Mouse (Mus musculus): ENCODE data around the gene Best1. TPM values are rescaled to one million over a fixed set of nuclear protein-coding genes. Genes with fewer than 3 reads are reported as not detected.
A peak's percentile ranks its signal among the peaks of the same experiment; 100 is the strongest.

The Best1 gene
- under 1 TPM; 0.29 to 0.41 TPM for total RNA-seq (2021)
- long read RNA-seq, experiment 1 = 0 reads
- long read RNA-seq, experiment 2 = 0 reads

DNA sequence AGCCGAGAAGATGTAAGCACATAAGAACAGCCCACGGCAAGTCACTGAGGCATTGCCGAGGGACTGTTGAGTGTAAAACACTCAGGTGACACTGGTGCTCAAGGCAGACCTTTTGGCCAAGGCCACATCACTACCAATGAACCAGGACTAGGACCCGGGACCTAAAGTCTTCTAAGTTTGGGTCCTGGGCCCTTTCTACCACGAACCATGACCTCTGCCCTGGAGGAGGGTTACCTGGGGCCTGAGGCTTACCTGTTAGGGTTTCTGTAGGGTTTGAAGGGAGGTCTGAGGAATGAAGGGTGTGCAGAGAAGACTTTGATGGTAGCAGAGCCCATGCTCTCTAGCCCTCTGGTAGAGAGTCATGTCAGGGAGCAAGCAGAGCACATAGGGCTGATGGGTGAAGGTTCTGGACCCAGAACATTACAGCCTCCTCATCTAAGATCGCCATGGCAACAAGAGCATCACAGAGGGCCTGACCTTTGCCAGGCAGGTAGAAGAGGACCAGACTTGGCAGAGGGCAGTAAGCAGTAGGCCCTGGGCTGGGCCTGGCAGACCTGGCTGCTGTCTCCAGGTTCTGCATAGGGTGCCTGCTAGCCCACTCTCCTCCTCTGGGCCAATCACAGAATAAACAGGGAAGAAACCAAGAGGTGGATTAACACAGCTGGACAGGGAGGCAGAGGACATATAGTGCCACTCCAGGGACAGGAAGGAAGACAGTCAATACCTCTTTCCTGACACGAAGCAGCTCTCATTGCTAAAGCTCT lies at the start of gene Best1, which contains the start of gene Rab3il1:
TSS of gene Best1 (minus strand) at position 428 of the 764 bp plus-strand sequence.
TSS of gene Rab3il1 (plus strand) at position 464 of the 764 bp plus-strand sequence.
- intact Hi-C loops (cut with DNase I; ENCODE audit: low total_unique reads) = loop anchor here (2.0 to 5.0 kb wide), 2 partner anchors 33 to 196 kb away; no protein-coding TSS in a partner anchor
- DNase-seq = no peak

DNA sequence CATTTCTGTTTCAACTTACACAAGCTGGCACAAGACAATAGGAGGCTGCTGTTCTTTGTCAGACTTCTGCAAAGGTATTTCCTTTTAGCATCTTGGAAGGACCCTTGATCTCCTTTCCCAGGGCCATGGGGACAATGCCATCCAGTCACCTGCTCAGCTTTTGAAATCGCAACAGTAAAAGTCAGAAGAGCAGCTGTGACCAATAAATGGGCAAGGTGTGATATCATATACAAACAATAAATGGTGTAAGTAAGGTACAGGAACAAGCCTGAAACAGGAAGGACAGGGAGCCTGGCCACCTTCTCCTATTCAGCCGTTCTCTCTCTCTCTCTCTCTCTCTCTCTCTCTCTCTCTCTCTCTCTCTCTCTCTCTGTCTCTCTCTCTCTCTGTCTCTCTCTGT lies 49.0 kb upstream of the Best1 start:
- intact Hi-C loops (cut with DNase I; ENCODE audit: low total_unique reads) = no loop called here
- DNase-seq = no peak

DNA sequence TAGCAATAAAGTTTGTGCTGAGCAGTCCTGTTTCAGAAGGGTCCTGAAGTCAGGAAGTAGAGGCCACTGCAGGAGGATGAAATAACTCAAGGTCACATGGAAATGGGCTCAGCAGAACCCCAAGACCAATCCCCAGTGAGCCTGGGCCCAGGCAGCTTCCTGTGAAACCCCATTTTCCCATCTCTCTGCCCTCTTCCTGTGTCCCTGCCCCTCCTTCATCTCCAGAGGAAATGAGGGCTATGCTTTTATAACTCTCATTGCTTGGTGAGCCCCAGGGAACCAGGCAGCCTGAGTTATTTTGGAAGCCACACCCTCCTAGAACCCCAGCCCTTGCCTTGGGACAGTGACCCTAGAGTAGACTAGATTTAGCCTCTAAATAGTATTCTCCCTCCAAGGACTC lies 48.1 kb upstream of the Best1 start:
- no peak for DNase-seq
- intact Hi-C loops (cut with DNase I; ENCODE audit: low total_unique reads) = no loop called here

DNA sequence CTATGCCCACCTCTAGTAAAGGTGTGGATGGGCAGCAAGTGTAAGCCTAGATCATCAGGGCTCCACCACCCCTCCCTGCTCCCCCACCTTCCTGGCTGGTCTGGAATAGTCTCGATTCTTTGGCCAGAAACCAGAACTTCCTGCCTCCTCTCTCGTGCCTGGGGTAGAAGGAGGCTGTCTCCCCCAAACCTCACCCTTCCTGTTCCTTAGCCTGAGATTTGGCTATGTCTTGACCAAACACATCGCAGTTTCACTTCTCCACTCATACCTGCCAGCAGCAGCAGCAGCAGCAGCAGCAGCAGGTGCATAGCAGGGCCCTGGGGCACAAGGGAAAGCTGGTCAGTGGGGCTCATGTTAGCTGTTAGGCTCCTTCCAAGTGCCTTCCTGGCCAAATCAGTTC lies 45.5 kb upstream of the Best1 start:
- intact Hi-C loops (cut with DNase I; ENCODE audit: low total_unique reads) = no loop called here
- no peak for DNase-seq

DNA sequence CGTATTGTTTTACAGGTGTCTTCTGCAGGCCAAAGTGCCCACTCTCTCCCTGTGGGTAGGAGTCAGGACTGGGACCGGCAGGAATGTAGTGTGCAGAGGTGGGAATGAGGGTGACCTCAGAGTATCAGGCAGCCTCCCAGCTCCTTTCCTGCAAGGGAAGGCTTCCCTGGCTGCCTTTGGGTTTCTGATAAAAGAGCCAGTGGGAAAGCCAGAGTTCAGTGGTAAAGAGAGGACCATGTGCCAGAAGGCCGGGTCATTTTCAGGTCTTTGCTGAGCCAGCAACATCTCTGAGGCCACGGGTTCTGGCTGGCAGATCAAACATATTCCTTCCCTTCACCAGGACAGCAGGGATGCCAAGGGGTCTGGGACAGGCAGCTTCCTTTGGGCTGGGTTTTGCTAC lies 44.9 kb upstream of the Best1 start:
- DNase-seq = no peak
- intact Hi-C loops (cut with DNase I; ENCODE audit: low total_unique reads) = no loop called here

DNA sequence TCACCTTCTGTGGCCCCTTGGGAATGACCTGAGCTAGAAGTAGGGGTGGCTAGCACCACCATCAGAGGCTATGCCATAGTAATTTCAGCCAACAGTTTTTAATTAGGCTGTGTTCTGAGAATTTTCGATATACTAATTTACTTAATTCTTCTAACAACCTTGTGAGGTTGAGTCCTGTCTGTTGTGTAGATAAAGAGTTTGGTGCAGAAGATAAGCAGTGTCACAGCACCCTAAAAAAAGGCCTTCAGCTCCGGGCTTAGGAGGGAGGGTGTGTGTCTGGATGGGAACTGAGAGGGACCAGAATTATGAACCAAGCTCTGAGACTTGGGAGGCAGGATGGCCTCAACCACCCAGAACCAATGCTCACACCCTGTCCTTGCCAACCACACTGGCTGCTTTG lies 44.3 kb upstream of the Best1 start:
- intact Hi-C loops (cut with DNase I; ENCODE audit: low total_unique reads) = no loop called here
- DNase-seq = no peak

DNA sequence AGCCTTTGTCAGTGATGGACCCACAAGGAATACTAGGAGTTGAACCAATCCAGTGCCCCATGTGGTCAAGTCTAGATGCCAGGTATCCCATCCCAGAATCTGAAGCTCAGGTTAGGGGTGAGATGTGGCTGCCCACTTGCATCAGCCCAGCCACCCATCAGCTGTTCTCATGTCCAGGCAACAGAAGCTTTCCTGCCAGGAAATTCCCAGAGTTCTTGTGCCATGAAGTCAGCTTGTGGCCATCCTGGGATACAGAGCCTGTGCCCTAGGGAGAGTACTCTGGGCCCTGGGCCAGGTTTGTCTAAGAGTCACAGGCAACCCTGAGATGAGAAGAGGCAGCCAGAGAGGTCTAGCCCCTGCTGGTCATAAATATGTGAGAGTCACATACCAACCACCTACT lies 42.2 kb upstream of the Best1 start:
- intact Hi-C loops (cut with DNase I; ENCODE audit: low total_unique reads) = loop anchor here (5.0 kb wide), 1 partner anchor 154 kb away; no protein-coding TSS in a partner anchor
- peak; percentile 58 for DNase-seq

DNA sequence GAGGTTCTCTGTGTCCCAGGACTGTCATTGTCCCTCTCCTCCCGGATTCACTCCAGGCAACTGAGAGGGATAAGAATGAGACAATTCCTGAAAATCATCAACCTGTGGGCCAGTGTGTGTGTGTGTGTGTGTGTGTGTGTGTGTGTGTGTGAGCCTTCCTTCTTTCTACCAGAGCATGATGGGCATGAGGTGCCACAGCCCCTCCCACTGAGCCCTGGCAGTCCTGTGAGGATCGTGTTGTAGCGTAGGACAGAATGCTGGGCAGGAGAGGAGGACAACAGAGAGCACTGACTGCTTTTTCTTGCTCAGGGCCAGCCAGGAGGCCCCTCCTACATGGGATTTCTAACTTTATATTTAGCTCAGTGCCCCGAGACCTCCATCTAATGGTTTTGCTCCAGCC lies 41.4 kb upstream of the Best1 start:
- intact Hi-C loops (cut with DNase I; ENCODE audit: low total_unique reads) = loop anchor here (5.0 kb wide), 1 partner anchor 154 kb away; no protein-coding TSS in a partner anchor
- no peak for DNase-seq

DNA sequence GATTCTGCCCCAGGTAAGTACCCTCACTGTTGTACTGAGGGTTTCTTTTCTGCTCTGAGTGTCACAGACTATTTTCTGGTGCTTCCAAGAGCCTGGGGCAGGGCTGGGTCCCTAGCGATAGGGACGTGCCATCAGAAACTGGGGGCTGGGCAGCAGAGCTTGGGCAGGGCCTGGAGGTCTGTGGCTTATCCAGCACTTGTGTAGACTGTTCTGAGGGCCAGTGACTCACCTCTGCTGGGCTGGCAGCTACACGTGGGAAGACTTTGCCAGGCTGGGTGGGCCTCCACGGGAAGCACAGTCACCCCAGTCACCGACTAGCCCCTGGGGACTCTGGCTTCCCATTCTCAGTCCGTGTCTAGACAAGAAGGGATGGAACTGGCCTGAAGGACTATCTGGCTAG lies 40.8 kb upstream of the Best1 start:
- intact Hi-C loops (cut with DNase I; ENCODE audit: low total_unique reads) = loop anchor here (5.0 kb wide), 1 partner anchor 155 kb away; no protein-coding TSS in a partner anchor

DNA sequence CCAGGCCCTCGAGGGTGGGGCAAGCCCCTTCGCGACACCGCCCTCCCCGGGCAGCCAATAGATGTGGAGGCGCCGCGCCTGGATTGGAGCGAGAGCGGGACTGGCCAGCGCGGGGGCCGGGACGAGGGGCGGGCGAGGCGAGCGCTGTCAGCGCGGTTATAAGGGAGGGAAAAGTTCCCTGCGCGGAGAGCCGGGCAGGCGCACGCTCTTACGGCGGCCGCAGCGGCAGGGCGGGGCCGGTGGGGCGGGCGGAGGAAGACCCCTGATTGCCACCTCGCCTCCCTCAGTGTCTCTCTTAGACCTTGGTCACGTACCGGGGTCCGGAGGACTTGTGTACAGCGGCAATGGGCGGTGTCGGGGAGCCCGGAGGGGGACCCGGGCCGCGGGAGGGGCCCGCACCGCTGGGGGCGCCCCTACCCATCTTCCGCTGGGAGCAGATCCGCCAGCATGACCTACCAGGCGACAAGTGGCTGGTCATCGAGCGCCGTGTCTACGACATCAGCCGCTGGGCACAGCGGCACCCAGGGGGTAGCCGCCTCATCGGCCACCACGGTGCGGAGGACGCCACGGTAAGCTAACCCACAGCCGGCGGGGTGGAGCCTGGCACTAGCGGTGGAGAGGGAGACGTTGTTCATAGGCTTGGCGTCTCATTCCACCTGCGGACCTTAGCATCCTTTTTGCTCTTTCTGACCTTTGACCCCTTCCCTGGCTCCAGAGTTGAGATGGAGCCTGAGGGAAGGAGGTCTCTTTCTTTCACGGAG lies 40.1 kb upstream of the Best1 start, which contains the start of gene Fads3:
TSS of gene Fads3 (plus strand) at position 182 of the 761 bp plus-strand sequence.
- DNase-seq = peak; percentile 87
- intact Hi-C loops (cut with DNase I; ENCODE audit: low total_unique reads) = loop anchor here (5.0 kb wide), 1 partner anchor 156 kb away; no protein-coding TSS in a partner anchor

More for the DNA sequence above, 40.8 kb upstream of the Best1 start:
- DNase-seq = no peak

DNA sequence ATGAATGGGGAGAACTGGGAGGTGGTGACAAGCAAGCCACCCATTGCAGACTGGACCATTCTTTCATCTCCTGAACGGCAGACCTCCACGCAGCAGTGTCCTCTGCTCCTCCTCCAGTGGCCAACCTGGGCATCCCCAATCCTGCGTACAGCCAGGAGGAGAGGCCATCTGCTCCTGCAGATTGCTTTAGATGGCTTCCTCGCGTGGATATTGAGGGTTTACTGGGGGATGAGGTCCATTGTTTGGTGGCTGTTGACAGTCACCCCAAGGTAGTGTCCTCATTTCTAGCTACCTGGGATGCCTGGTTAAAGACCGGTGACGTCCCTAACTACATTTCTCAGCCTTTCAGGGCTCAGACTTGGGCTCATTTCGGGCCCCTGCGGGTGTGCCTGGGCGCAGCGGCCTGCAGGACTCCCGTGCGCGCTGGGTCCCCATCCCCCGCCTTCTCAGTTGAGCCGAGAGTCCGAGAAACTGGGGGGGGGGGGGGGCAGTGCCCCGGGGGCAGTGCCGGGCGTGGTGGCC lies 39.5 kb upstream of the Best1 start:
- no peak for DNase-seq
- intact Hi-C loops (cut with DNase I; ENCODE audit: low total_unique reads) = loop anchor here (5.0 kb wide), 1 partner anchor 156 kb away; no protein-coding TSS in a partner anchor

DNA sequence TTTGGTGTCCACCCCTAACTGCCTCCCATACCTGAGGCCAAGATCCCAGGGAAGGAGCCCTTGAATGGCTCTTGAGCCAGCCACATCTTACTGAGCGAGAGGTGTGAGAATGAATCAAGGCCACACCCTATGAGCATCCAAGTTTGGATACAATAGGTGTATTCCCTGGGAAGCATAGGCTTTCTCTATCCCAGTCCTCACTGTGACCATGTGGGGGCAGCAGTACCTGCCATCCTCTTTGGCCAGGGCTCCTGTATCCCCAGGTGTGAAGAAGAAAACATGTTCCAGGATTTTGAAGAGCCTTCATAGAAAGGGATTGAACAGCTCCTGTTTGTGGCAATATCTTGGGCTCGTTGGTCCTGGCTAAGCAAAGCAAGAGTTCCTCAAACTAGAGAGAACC lies 38.2 kb upstream of the Best1 start:
- intact Hi-C loops (cut with DNase I; ENCODE audit: low total_unique reads) = loop anchor here (5.0 kb wide), 1 partner anchor 158 kb away; no protein-coding TSS in a partner anchor
- no peak for DNase-seq

DNA sequence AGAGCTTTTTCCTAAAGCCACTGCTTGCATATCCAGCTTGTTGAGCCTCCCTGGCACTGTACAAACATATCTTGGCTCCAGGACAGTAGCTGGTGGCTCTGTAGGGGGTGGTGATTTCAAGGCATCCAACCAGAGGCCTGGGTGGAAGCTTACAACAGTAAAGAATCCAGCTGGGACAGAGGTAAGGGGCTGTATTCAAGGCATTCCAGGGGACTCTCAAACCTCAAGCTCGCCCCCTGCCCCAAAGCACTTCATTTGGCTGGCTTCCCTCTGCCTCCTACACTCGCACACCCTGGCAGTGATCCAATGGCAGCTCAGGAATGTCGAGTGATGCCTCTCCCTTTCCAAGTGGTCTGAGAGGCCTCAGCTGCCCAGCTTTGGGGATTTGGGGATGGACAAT lies 37.5 kb upstream of the Best1 start:
- DNase-seq = no peak
- intact Hi-C loops (cut with DNase I; ENCODE audit: low total_unique reads) = no loop called here

DNA sequence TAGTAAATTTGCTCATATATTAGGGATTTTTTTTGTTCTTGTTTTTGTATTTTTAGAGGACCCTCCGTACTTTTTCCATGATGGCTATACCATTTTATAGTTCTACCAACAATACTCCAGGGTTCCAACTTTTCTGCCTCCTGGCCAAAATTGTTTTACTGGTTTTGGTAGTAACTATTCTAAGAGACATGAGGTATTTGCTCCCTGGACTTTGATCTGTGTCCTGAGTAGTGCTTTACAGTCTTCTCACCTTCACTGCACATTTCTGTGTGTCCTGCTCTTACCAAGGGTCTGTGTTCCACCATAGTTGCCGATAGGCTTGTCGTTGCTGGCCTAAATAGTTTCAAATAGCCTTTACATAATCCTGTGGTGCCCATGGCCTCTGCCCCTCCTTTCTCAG lies 36.9 kb upstream of the Best1 start:
- intact Hi-C loops (cut with DNase I; ENCODE audit: low total_unique reads) = no loop called here
- DNase-seq = no peak

DNA sequence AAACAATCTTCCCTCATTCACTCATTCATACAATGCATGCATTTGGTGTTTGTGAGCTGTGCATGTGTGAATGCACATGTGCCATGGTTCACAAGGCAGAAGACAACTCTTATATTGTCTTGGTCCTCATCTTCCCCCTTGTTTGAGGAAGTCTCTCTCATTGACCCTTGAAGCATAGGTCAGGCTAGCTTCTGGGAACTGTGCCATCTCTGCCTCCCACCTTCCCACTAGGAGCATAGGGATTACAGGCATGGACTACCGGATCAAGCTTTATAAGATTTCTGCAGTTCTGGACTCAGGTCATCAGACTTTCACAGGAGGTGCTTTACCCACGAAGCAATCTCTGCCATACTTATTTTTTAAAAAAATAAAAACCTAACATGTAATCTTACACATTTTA lies 36.1 kb upstream of the Best1 start:
- no peak for DNase-seq
- intact Hi-C loops (cut with DNase I; ENCODE audit: low total_unique reads) = no loop called here

DNA sequence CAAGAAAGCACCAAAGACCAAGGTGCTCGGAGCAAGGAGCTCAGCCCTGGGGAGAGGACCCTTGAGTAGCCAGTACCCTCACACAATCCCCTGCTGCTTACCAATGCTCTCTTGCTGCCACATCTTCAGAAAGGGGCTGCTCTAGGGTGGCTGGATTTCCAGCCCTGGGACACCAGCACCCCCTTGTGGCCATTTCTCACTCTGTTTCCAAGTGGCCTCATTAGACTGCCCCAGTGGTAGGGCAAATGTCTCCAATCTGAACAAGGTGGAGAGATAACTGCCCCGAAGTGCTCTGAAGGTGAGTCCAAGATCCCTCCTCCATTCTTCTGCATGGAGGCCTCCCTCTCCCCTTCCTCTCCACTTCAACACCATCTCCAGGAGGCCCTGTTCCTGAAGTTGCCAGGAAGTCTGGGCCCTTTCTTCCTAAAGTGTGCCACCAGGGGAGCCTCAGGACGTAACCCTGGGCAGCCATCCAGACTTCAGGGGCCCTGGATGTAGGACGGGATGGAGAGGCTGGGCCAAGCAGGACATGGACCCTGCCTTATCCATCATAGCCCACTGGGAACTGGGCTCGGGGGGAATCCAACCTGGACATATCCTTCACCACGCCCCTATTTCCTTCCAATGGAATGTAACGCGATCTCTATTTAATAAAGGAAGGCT lies 33.5 kb upstream of the Best1 start:
- intact Hi-C loops (cut with DNase I; ENCODE audit: low total_unique reads) = loop anchor here (2.0 to 5.0 kb wide), 2 partner anchors 34 to 118 kb away; partner anchors contain the start of genes Best1 and Rab3il1
- peak; percentile 79 for DNase-seq

DNA sequence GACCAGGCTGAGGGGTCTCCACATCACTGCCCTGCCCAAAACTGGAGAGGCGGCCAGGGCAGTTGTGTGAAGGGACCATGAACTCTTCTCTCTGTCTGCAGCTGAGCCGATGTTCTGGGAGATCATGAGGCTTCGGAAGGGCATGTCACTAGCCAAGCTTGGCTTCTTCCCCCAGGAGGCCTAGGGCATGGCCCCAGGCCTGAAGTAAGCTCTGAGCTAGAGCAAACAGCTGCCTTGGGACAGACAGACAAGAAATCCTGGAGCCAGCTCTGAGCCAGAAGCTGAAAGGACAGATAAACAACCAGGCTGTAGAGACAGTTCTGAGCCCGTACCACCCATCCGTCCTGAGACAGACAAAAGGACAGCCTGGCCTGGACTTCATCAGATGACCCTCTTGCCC lies 32.9 kb upstream of the Best1 start:
- intact Hi-C loops (cut with DNase I; ENCODE audit: low total_unique reads) = loop anchor here (2.0 to 5.0 kb wide), 2 partner anchors 34 to 117 kb away; partner anchors contain the start of genes Best1 and Rab3il1
- no peak for DNase-seq

DNA sequence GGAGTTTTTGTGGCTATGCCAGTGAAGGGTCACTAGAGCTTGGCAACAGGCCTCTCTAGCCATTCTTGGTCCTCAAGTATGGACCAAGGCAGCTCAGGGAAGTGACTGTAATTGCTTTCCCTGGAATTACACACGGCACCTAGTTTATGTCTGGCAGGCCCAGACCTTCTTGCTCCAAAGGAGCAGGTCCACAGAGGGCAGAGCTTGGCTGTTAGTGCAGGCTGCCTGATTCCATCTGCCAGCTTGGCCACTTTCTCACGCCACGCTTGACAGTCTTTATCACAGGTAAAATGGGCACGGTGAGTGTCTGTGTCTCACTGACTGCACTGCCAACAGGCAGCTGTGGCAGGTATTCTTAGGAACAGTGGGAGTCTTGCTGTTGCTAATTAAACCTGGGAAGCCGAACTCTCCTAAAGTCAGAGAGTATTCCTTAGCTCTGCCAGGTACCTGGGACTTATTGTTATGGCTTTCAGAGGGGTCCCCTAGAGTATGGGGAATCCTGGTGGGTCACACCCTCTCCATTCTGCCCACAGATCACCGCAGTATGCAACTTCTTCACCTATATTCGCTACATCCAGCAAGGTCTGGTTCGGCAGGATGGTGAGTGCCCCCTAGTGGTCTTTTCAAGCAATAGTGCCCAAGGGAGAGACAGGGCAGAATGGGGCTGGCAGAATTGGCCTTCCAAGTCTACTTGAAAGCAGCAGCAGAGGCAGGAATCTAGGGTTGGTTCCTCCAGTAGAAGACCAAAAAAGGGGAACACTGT lies 32.0 kb upstream of the Best1 start:
- peak; percentile 59 for DNase-seq
- intact Hi-C loops (cut with DNase I; ENCODE audit: low total_unique reads) = loop anchor here (5.0 kb wide), 1 partner anchor 116 kb away; no protein-coding TSS in a partner anchor
